Mouse (Mus musculus) spleen, adult 2 months (tissue): Measurements from ENCODE around the gene Jtb. TPM values are rescaled to one million over a fixed set of nuclear protein-coding genes. Genes with fewer than 3 reads are reported as not detected.

Source experiments
- DNase-seq, 2 experiments: peaks; one replicate each; pipeline versions ENCODE4 v3.0.0 to v3.0.0-alpha.2; 2012 to 2021; ENCODE audit warnings: low spot score in 2 of 2, low read depth in 1 of 2
- H3K27ac ChIP-seq: fragments of 200-500 bp; 2 replicates; pipeline ENCODE4 v1.5.1; 2012; ENCODE audit warnings: low read length, inconsistent platforms; ENCODE audit not compliant: insufficient read depth
- H3K27me3 ChIP-seq: fragments of 200-500 bp; 2 replicates; pipeline ENCODE4 v1.6.1; 2012; ENCODE audit warnings: mild to moderate bottlenecking, moderate library complexity, low read length, inconsistent platforms; ENCODE audit not compliant: control insufficient read depth, insufficient read depth
- H3K36me3 ChIP-seq: fragments of 200-500 bp; 2 replicates; pipeline ENCODE4 v1.6.1; 2012; ENCODE audit warnings: mild to moderate bottlenecking, low read length, inconsistent platforms; ENCODE audit not compliant: control insufficient read depth, insufficient read depth
- H3K4me1 ChIP-seq: fragments of 200-500 bp; 2 replicates; pipeline ENCODE4 v1.6.1; 2011; ENCODE audit warnings: inconsistent platforms; ENCODE audit not compliant: control insufficient read depth, insufficient read depth, insufficient read length
- H3K4me3 ChIP-seq: fragments of 200-500 bp; 2 replicates; pipeline ENCODE4 v1.5.1; 2011; ENCODE audit warnings: mild to moderate bottlenecking, inconsistent platforms; ENCODE audit not compliant: insufficient read depth, insufficient read length; ENCODE audit errors: extremely low read depth
- CTCF ChIP-seq: fragments of 200-500 bp; IDR thresholded peaks from 2 replicates; pipeline ENCODE4 v1.5.1; 2011; ENCODE audit warnings: mild to moderate bottlenecking, inconsistent platforms; ENCODE audit not compliant: insufficient read depth, insufficient read length, insufficient replicate concordance; ENCODE audit errors: extremely low read depth
- POLR2A ChIP-seq: fragments of 200-500 bp; IDR thresholded peaks from 2 replicates; pipeline ENCODE4 v1.6.1; 2011; ENCODE audit warnings: low read depth, low read length, inconsistent platforms
- WGBS: fragments of 180-500 bp; shearing (Covaris S2); methylation state at CpG from one replicate; pipeline ENCODE4 v1.1.7; 2018; 5-methylcytosine and 5-hydroxymethylcytosine counted together
- polyA plus RNA-seq: library from polyadenylated mRNA; depleted of rRNA; stranded (reverse); fragments of >200 nt; gene quantifications from 2 replicates; pipeline ENCODE4 v1.2.3, GENCODE M21; 2012

The Jtb gene
- polyA plus RNA-seq, 1 experiment = 60.3 TPM

GRCm38 (mm10) chr3:90268190-90268589, 36.8 kb downstream of the Jtb start:
- Histone ChIP-seq H3K36me3 (peaks cover 54% of the 10 kb centered on the region), H3K27ac (no peak overlapping the region), H3K4me1 (peaks cover 18% of the 10 kb centered on the region; the same call in 1 of the 2 replicates), H3K27me3 (no peaks in the 10 kb centered on the region), H3K4me3 (no peak overlapping the region; the same call in 1 of the 2 replicates)
- WGBS = 93% methylated on average over 11 of the region's 11 CpGs
- no peak for DNase-seq
- TF ChIP-seq CTCF (no peak), POLR2A (no peak)

DNA sequence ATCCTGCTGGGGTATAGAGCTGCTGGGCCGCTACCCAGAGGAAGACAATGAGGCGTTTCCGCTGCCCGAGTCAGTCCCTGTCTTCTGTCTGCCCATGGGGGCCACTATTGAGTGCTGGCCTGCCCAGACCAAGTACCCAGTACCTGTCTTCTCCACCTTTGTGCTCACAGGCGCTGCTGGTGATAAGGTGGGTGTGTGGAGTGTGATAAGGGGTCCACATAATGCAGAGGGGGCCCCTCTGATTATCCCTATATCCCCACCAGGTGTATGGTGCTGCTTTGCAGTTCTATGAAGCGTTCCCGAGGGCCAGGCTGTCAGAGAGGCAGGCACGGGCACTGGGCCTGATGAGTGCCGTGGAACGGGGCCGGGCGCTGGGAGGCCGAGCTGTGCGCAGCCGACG, 37.6 kb downstream of the Jtb start:
- H3K4me1 ChIP-seq = peaks cover 13% of the 10 kb centered on the region; the same call in 1 of the 2 replicates
- peaks cover 55% of the 10 kb centered on the region for H3K36me3 ChIP-seq

DNA sequence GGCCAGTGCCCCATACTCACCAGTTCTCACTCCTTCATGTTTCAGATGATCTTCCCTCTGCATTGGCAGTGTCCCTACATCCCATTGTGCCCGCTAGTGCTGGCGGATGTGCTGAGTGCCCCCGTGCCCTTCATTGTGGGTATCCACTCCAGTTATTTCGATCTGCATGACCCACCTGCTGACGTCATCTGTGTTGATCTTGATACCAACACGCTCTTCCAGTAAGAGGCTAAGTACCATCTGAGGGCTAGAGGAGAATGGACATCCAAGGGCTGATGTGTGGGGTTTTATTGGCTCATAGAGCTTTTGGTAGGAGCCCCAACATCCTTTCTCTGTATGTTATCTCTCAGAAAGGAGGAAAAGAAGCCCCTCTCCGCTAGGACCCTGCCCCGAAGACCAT, 39.4 kb downstream of the Jtb start:
- H3K4me3 ChIP-seq = no peak overlapping the region
- no peaks in the 10 kb centered on the region for H3K27me3 ChIP-seq
- H3K4me1 ChIP-seq = peaks cover 9% of the 10 kb centered on the region; the same call in 1 of the 2 replicates
- 93% methylated on average over 8 of the region's 8 CpGs for WGBS
- DNase-seq = no peak
- H3K27ac ChIP-seq = no peak overlapping the region
- peaks cover 64% of the 10 kb centered on the region for H3K36me3 ChIP-seq
- TF ChIP-seq CTCF (no peak), POLR2A (no peak)

More for the DNA sequence above, 37.6 kb downstream of the Jtb start:
- H3K27ac ChIP-seq = no peak overlapping the region
- 93% methylated on average over 16 of the region's 16 CpGs for WGBS
- no peak for DNase-seq
- H3K27me3 ChIP-seq = no peaks in the 10 kb centered on the region
- H3K4me3 ChIP-seq = no peak overlapping the region
- TF ChIP-seq CTCF (no peak), POLR2A (no peak)

GRCm38 (mm10) chr3:90272170-90272569, 40.8 kb downstream of the Jtb start:
- peaks cover 8% of the 10 kb centered on the region; the same call in 1 of the 2 replicates for H3K4me1 ChIP-seq
- 92% methylated on average over 9 of the region's 9 CpGs for WGBS
- DNase-seq = no peak
- no peak for TF ChIP-seq CTCF
- H3K27ac ChIP-seq = no peak overlapping the region
- peaks cover 76% of the 10 kb centered on the region for H3K36me3 ChIP-seq
- no peak overlapping the region for H3K4me3 ChIP-seq
- no peaks in the 10 kb centered on the region for H3K27me3 ChIP-seq

DNA sequence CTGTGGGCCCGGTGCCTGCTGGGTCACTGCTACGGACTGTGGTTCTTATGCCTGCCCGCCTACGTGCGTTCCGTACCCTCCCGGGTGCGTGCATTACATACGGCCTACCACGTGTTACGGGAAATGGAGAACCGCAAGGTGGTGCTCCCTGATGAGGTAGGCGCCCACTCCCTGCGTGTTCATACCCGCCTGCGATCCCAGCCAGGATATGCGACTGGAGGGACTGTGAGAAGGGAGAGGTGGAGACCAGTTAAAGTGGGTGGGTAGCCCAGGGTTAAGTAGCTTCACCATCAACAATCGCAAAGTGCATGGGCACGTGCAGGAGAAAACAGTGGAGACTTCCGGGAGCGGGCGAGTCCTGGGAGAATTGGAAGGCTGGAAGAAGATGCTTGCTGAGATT, 42.5 kb downstream of the Jtb start:
- Histone ChIP-seq H3K27ac (no peak overlapping the region), H3K4me1 (no peaks in the 10 kb centered on the region), H3K27me3 (no peaks in the 10 kb centered on the region), H3K36me3 (peaks cover 82% of the 10 kb centered on the region), H3K4me3 (no peak overlapping the region)
- DNase-seq = no peak
- TF ChIP-seq POLR2A (no peak), CTCF (no peak)
- 98% methylated on average over 22 of the region's 22 CpGs for WGBS

- no peak for TF ChIP-seq CTCF
- no peak for TF ChIP-seq POLR2A
- no peaks in the 10 kb centered on the region for H3K27me3 ChIP-seq
- DNase-seq = no peak
- WGBS = 95% methylated on average over 11 of the region's 11 CpGs
- no peak overlapping the region for H3K4me3 ChIP-seq
- peaks cover 81% of the 10 kb centered on the region for H3K36me3 ChIP-seq
- no peak overlapping the region for H3K27ac ChIP-seq
- no peaks in the 10 kb centered on the region for H3K4me1 ChIP-seq
Observed at GRCm38 (mm10) chr3:90275286-90275685, 43.9 kb downstream of the Jtb start.

GRCm38 (mm10) chr3:90276858-90277257, 45.5 kb downstream of the Jtb start:
- peaks cover 71% of the 10 kb centered on the region for H3K36me3 ChIP-seq
- TF ChIP-seq CTCF = no peak
- TF ChIP-seq POLR2A = no peak
- no peak overlapping the region for H3K27ac ChIP-seq

More at GRCm38 (mm10) chr3:90276858-90277257, 45.5 kb downstream of the Jtb start:
- Histone ChIP-seq H3K4me3 (no peak overlapping the region), H3K4me1 (no peaks in the 10 kb centered on the region), H3K27me3 (no peaks in the 10 kb centered on the region)
- WGBS = 89% methylated on average over 16 of the region's 16 CpGs
- DNase-seq = no peak
